Mouse (Mus musculus) small intestine, adult 2 months (tissue): Measurements from ENCODE around the gene Il15ra.

Source experiments
- CTCF ChIP-seq: fragments of 200-500 bp; IDR thresholded peaks from 2 replicates; pipeline ENCODE4 v1.5.1; 2012; ENCODE audit warnings: low read depth, mild to moderate bottlenecking, control low read depth, inconsistent platforms, low read length, moderate library complexity, mixed read lengths; ENCODE audit not compliant: insufficient replicate concordance, insufficient read length; ENCODE audit errors: extremely low read depth
- POLR2A ChIP-seq: fragments of 200-500 bp; IDR thresholded peaks from 2 replicates; pipeline ENCODE4 v1.6.1; 2012; ENCODE audit warnings: low read depth, mild to moderate bottlenecking, control low read depth, inconsistent platforms, low read length, moderate library complexity

- no peak for TF ChIP-seq CTCF
- TF ChIP-seq POLR2A = no peak
These were observed 22.4 kb upstream of the Il15ra start for GRCm38 (mm10) chr2:11682712-11683111.
